Mouse (Mus musculus): ENCODE results near the gene Pm20d2. TPM values are rescaled to one million over a fixed set of nuclear protein-coding genes. Genes with fewer than 3 reads are reported as not detected.
A peak's percentile ranks its signal among the peaks of the same experiment; 100 is the strongest.

Pm20d2 gene
- not detected in 2 replicates for total RNA-seq (2015)
- total RNA-seq (2017): not detected in 2 replicates

DNA sequence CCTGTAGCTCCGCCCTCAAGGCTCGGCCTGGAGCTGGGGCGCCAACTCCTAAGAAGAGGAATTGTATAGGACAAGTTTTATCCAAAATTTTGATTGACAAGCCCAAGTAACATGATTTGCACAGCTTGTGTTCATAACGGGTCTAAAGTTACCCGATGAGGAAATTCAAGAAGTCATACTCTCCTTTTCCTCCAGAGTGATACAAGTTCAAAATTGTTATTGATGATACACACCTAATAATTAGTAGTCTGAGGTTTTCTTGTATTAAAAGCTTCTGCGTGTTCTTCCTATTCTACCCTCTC is at the start of gene Pm20d2:
Pm20d2 (minus strand) TSS at position 3 of the 302 bp plus-strand sequence.
- no peak for ATAC-seq (ENCODE audit: poor library complexity, severe bottlenecking)

- no peak for ATAC-seq (ENCODE audit: poor library complexity, severe bottlenecking)
These were observed 41.3 kb upstream of the Pm20d2 start for GRCm38 (mm10) chr4:33230881-33231280.

DNA sequence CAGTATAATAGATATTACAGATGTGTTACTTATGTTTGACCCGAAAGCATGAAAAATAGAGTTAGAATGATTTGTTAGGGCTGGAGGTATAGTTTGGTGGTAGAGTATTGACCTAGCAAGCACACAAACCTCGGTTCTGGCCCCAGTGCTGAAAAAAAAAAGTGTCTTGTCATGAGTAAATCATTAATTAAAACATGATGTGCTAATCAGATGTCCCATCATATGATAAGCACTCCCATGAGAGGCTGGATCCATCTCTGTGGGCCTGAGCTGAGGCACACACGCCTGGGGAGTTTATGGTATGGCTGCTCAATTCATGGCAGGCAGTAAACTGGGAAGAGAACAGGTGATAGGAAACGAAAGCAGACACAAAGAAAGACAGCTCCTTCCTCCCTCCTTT is 40.1 kb upstream of the Pm20d2 start:
- no peak for ATAC-seq (ENCODE audit: poor library complexity, severe bottlenecking)

DNA sequence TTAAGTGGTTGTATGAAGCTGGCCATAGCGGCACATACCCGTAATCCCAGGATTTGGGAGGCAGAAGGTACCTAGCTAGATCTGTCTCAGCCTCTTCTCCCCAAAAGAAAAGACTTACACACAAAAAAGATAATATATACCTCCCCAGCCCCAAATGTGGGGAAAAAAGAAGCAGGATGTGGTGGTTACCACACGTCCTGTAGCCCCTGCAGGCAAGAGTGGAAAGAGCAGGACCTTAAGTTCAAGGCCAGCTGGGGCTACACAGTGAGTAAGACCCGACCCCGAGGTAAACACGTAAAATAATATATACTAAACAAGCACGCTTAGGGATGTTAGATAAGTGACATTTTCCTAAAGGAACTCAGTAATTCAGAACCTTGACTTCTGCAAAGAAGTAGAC is 37.6 kb upstream of the Pm20d2 start:
- ATAC-seq (ENCODE audit: poor library complexity, severe bottlenecking): peak; percentile 40; the same call in 1 of the 2 replicates

DNA sequence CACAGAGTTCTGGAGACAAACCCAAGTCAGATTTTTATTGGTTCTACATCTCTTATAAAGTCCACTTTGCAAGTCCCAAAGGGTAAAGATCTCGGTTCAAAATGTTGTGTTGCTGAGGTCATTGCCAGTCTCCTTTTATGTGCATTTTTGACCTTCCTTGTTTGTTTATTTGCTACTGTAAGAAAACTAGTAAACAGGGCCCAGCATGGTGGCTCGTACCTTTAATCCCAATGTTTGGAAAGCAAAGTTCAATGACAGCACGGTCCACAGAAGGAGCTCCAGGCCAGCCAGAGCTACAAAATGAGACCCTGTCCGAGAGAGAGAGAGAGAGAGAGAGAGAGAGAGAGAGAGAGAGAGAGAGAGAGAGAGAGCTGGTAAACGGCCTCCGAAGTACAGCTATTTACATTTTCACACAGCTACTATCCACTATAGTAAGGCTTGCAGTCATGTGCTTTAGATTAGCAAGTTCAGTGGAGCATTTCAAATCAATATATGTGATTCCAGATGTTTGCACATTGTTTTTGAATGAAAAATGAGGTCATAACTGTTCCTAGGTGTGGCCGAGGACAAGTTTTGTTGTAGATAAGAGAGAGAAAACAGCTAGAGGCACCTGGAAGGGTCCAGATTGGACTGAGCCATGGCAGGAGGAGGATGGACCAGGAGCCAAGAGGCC is 34.6 kb upstream of the Pm20d2 start:
- no peak for ATAC-seq (ENCODE audit: poor library complexity, severe bottlenecking)

DNA sequence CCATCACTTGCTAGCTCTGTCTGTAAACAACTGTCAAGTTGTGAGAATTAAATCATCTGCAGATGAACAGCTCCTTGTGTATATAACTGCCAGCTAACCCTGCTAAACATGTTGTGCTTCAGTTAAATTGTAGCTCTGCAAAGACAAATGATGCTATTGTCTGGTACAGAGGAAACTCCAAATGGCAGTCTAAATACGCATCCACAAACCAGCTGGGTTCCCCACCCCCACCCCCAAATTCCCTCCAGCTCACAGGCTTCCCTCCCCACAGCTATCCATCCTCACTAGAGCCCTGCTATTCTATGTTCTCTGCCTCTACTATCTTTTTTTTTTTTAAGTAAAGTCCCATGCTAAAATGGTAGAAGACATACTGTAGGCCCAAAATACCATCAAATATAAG is 32.3 kb upstream of the Pm20d2 start:
- ATAC-seq (ENCODE audit: poor library complexity, severe bottlenecking): no peak

- ATAC-seq (ENCODE audit: poor library complexity, severe bottlenecking): peak; percentile 84
These were observed 19.6 kb upstream of the Pm20d2 start, which contains the start of gene Srsf12 for GRCm38 (mm10) chr4:33208881-33209841. TSS of gene Srsf12 (plus strand) at chr4:33208991.

- ATAC-seq (ENCODE audit: poor library complexity, severe bottlenecking): no peak
These were observed 18.0 kb upstream of the Pm20d2 start for GRCm38 (mm10) chr4:33207551-33207950.

GRCm38 (mm10) chr4:33204682-33205081 is 15.1 kb upstream of the Pm20d2 start:
- peak; percentile 79 for ATAC-seq (ENCODE audit: poor library complexity, severe bottlenecking)

DNA sequence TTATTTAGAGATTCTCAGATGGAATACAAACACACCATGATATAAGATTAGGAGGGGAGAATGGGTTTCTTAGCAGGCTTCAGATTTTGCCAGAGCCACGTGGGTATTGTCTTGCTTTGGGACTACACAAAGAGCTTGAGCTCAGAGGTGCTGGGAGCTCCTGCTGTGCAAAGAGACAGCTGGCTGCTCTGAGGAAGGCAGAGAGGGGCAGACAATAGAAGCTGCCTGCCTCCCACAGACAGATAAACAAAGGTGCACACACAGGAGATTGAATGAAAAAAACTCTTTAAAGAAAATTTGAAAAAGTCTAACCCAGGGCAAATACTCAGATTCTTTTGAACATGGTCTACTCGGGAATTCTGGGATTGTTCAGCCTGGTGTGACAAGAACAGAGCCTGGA is 8.6 kb upstream of the Pm20d2 start:
- ATAC-seq (ENCODE audit: poor library complexity, severe bottlenecking): no peak

GRCm38 (mm10) chr4:33188781-33189734 is 479 bp downstream of the Pm20d2 start:
- peak; percentile 77 for ATAC-seq (ENCODE audit: poor library complexity, severe bottlenecking)

- no peak for ATAC-seq (ENCODE audit: poor library complexity, severe bottlenecking)
These were observed 1.4 kb downstream of the Pm20d2 start for GRCm38 (mm10) chr4:33188164-33188563.

- ATAC-seq (ENCODE audit: poor library complexity, severe bottlenecking): no peak
These were observed 6.1 kb downstream of the Pm20d2 start for GRCm38 (mm10) chr4:33183477-33183876.

DNA sequence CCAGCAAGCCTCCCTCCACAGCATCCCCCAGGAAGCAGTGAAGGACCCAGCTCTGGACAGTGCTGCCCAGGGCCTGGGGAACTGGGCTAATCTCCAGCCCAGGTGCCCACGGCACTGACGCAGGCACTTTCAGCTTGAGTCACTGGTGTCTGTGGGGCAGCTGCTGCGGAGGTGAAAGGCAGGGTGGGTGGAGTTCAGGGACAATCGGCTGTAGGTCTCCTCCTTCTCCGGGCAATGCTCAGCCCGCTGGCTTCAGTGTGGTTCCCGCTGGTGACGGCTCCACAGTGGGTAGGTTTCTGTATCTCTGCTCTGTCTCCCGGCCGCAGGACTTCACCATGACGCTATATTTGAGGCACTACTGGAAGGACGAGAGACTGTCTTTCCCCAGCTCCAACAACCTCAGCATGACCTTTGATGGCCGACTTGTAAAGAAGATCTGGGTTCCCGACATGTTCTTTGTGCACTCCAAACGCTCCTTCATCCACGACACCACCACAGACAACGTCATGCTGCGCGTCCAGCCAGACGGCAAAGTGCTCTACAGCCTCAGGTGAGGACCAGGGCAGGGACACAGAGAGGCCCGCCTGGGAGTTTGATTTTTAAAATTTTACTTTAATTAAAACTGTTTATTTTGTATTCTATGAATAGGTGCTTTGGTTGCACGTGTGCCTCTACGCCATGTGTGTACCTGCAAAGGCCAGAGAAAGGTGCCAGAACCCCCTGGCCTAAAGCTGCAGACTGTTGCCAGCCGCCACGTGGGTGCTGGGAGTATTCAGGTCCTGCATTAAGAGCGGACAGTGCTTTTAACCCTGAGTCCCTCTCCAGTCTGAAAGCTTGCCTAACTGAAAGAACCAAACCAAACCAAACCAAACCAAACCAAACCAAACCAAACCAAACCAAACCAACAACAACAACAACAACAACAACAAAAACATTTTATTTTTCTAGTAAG is 37.2 kb downstream of the Pm20d2 start:
- no peak for ATAC-seq (ENCODE audit: poor library complexity, severe bottlenecking)

DNA sequence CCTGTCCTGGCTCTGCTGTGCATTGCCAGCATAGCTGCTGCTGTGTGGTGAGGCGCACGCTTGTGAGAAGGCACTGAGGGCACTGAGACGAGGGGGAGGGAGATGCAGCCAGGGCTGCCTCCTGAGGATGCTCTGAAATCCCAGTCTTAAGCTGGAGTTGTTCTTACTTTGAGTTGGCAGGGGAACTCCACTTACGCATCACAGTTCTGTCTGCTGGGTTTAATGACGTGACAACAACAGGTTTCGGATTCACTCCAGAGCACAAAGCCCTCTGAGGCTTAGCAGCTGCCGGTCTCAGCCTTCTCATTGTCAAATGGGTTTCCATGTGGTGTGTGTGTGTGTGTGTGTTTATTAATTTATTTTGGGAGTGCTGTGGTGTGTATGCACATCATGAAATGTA is 40.4 kb downstream of the Pm20d2 start:
- ATAC-seq (ENCODE audit: poor library complexity, severe bottlenecking): no peak

DNA sequence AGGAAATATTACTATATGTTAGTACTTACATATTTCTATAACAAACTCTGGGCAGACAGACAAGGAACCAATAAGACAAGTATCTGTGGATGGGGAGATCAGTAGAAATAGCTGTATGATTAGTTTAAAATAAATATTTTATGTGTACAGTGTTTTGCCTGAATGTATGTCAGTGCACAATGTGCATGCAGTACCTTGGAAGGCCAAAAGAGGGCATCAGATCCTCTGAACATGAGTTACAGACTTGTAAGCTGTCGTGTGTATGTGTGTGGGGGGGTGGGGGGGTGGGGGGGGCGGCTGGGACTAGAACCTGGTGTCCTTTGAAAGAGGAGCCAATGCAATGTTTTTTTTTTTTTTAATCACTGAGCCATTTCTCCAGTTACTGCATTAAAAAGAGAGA is 41.7 kb downstream of the Pm20d2 start:
- no peak for ATAC-seq (ENCODE audit: poor library complexity, severe bottlenecking)

DNA sequence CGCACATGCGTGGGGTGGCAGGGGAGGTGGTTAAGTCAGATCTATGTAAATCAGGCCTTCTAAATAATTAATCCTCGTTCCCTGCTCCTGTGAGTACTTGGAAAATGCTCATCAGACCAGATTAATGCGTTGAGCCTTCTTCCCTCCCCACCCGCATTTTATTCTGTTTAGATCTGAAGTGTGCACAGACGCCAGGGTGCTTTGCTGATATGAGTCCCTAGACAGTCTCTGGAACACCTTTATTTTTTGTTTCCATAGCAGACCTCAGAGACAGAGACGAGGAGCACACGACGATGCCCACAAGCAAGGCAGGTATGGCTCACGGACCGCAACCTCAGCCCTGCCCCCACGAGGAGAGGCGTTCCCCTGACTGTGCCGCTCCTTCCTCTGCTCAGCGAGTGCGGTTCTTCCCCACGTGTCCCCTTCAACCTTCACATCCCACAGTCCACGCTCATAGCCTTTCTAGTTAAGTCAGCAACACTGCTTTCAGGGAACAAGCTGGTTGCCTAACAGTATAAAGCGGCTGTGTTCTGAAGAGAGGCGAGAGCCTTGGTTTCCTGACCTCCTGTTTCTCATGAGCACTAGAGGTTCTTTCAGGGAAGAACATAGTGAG is 42.8 kb downstream of the Pm20d2 start:
- no peak for ATAC-seq (ENCODE audit: poor library complexity, severe bottlenecking)

- no peak for ATAC-seq (ENCODE audit: poor library complexity, severe bottlenecking)
These were observed 57.3 kb downstream of the Pm20d2 start, which contains the start of gene Gabrr1 for GRCm38 (mm10) chr4:33132221-33132620. TSS of gene Gabrr1 (plus strand) at chr4:33132521.

DNA sequence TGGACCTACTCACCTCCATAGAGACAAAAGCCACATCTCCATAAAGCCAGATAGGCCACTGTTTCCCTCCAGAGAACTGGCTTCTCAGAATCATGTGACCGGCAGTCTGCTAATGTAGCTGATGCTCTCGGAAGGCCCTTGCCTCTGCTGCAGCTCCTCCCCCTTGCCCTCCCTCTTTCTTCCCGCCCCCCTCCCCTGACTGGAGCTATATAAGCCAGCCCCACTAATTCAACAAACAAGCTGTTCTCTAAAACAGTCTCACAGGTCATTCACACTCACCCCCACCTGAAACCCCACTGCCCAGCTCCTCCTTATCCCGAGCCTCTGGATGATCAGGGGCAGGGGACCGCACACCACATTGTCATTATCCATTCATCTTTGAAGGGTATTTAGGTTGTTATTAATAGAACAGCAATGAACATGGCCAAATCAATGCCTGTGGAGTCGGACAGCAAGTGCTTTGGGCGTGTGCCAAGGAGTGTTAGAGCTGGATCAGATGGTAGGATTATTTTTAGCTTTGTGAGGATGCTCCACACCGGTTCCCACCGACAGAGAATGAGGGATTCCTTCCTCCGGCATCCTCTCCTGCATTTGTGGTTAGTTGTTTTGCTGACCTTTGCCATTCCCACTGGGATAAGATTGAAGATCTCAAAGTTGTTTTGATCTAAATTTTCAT is 64.0 kb downstream of the Pm20d2 start:
- ATAC-seq (ENCODE audit: poor library complexity, severe bottlenecking): no peak

Measured in megakaryocyte, adult 5-6 weeks (primary cell).